Mouse (Mus musculus) 416B (cell line): Measurements from ENCODE around the gene Jazf1.

Source experiments
- DNase-seq: peaks from one replicate; pipeline ENCODE4 v3.0.0; 2011; ENCODE audit warnings: low read depth

Jazf1 gene

GRCm38 (mm10) chr6:52956131-52956530, 112.3 kb downstream of the Jazf1 start:
- DNase-seq, result no peak

- peak; percentile 66 for DNase-seq
These were observed 113.1 kb downstream of the Jazf1 start for GRCm38 (mm10) chr6:52955304-52955703.

GRCm38 (mm10) chr6:52954861-52955260, 113.6 kb downstream of the Jazf1 start:
- no peak for DNase-seq

GRCm38 (mm10) chr6:52954441-52954840, 114.0 kb downstream of the Jazf1 start:
- peak; percentile 56 for DNase-seq

- DNase-seq, result no peak
These were observed 115.9 kb downstream of the Jazf1 start for GRCm38 (mm10) chr6:52952526-52952900.

GRCm38 (mm10) chr6:52951871-52952525, 116.4 kb downstream of the Jazf1 start:
- no peak for DNase-seq

- DNase-seq, result no peak
These were observed 118.1 kb downstream of the Jazf1 start for GRCm38 (mm10) chr6:52950371-52950770.

GRCm38 (mm10) chr6:52942534-52942933, 125.9 kb downstream of the Jazf1 start:
- DNase-seq, result no peak

- no peak for DNase-seq
These were observed 126.3 kb downstream of the Jazf1 start for GRCm38 (mm10) chr6:52942101-52942500.

GRCm38 (mm10) chr6:52937916-52938315, 130.5 kb downstream of the Jazf1 start:
- no peak for DNase-seq

- DNase-seq, result peak; percentile 16
These were observed 131.4 kb downstream of the Jazf1 start for GRCm38 (mm10) chr6:52936995-52937394.

- DNase-seq, result peak; percentile 9
These were observed 134.4 kb downstream of the Jazf1 start for GRCm38 (mm10) chr6:52934021-52934420.

- DNase-seq, result no peak
These were observed 135.7 kb downstream of the Jazf1 start for GRCm38 (mm10) chr6:52932603-52933178.

GRCm38 (mm10) chr6:52929358-52929757, 139.1 kb downstream of the Jazf1 start:
- DNase-seq, result no peak

GRCm38 (mm10) chr6:52926947-52927346, 141.5 kb downstream of the Jazf1 start:
- DNase-seq, result peak; percentile 39

GRCm38 (mm10) chr6:52925458-52926042, 142.9 kb downstream of the Jazf1 start:
- no peak for DNase-seq

GRCm38 (mm10) chr6:52921248-52921647, 147.2 kb downstream of the Jazf1 start:
- no peak for DNase-seq

GRCm38 (mm10) chr6:52920719-52921118, 147.7 kb downstream of the Jazf1 start:
- no peak for DNase-seq

- DNase-seq, result no peak
These were observed 149.0 kb downstream of the Jazf1 start for GRCm38 (mm10) chr6:52919442-52919841.

- DNase-seq, result peak; percentile 81
These were observed 149.5 kb downstream of the Jazf1 start for GRCm38 (mm10) chr6:52918980-52919379.

- DNase-seq, result no peak
These were observed 151.0 kb downstream of the Jazf1 start for GRCm38 (mm10) chr6:52917471-52917870.

- no peak for DNase-seq
These were observed 151.5 kb downstream of the Jazf1 start for GRCm38 (mm10) chr6:52916836-52917376.

- no peak for DNase-seq
These were observed 153.5 kb downstream of the Jazf1 start for GRCm38 (mm10) chr6:52914921-52915320.
